Mouse (Mus musculus) lung, postnatal 14 days (tissue): ENCODE data around the gene Chic1.

Source experiments
- DNase-seq: peaks from one replicate; pipeline ENCODE4 v3.0.0; 2021

Chic1 gene

DNA sequence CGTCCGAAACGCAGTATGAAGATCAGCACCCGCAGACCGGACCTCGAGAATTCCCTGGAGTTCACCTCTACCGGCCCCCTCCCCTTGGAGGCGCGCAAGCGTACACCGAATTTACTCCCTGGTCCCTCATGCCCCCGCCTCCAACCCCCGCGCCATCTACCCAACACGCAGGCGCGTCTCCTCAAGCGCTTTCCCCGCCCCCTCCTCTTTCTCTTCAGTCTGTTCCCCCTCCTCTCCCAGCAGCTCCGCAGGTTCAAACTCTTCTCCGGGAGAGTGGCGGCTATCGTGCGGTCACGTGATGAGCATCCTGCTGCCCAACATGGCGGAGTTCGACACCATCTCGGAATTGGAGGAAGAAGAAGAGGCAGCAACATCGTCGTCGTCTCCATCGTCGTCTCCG lies at the start of gene Chic1:
Chic1 (plus strand) TSS at position 190 of the 400 bp plus-strand sequence.
- peak; percentile 68 for DNase-seq

DNA sequence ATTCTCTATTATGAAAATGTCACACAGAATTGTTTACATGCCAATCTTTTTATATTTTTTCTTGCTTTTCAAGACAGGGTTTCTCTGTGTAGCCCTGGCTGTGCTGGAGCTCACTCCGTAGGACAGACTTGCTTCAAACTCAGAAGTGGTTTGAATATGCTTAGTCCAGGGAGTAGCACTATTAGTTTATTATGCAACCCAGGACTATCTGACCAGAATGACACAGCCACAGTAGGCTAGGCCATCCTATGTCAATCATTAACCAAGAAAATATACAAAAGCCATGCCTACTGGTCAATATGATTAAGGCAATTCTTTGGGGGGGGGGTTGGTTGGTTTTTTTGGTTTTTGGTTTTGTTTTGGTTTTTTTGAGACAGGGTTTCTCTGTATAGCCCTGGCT lies 48.0 kb upstream of the Chic1 start:
- DNase-seq, result no peak

DNA sequence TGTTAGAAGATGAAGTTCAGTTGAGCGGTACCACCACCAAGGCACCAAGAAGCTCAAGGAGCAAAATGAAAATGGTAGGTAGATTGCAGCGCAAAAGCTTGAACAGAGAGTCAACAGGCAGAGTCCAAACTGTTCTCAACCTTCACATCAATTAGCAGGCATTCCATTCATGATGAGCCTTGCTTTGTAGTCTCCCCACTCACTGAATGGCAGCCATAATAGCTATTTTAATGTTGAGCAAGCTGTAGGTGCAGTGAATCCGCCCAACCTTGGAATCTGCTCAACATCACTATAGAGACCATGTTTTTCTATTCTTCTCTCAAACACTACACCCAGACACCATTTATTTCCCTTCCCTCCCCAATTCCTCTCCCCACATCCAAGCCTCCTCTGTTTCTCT lies 44.6 kb upstream of the Chic1 start:
- no peak for DNase-seq

DNA sequence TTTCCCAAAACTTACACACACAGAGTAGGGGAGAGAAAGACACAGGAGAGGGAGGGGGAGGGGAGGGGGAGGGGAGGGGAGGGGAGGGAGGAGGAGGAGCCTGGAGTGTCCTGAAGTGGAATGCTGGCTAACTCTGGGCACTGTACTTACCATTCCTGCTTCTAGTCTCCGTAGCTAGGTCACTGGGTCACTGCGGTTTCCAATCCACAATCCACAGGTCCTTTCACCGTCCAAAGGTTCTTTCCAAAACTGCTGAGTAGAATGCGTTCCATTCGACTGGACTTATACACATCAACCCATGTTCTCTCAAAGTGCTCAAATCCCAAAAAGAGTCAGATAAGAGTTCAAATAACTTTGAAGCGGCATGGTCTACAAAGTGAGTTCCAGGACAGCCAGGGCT lies 42.1 kb upstream of the Chic1 start:
- DNase-seq, result no peak

DNA sequence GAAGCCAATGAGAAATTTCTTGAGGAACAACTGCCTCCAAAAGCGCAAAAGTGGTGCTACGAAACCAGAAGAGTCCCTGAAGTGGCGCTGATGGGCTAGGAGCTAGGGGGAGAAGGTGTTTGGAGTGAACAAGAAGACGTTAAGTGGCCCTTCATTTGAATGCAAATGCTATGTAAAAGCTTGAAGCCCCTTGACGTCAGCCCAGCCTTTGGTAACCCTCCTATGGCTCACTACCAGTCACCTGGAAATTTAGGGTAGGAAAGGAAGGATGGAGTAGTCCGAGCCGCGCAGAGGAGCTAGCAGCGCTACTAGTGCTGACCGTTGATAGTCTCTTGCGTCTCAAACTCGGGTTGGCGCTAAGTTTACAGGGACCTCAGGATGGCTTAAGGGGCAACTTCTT lies 35.1 kb upstream of the Chic1 start, which contains the start of gene Cdx4:
Cdx4 (plus strand) TSS at position 253 of the 400 bp plus-strand sequence.
- no peak for DNase-seq

DNA sequence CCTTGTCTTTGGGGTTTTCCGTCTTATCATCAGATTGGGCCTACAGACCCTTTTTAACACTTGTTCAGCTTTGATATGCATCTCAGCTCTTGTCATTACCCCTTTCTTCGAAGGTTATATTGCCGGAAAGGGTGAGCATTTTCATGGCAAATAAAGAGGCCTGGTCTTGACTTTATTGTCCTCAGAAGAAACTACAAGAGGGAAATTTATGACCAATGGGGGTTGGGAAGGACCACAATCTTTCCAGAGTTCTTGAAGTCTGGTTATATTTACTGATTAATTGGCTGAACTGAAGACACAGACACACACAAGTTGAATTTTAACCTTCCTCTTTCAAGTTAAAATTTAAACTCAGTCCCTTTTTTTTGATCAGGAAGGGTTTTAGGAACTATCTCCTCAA lies 30.4 kb upstream of the Chic1 start:
- DNase-seq, result no peak

DNA sequence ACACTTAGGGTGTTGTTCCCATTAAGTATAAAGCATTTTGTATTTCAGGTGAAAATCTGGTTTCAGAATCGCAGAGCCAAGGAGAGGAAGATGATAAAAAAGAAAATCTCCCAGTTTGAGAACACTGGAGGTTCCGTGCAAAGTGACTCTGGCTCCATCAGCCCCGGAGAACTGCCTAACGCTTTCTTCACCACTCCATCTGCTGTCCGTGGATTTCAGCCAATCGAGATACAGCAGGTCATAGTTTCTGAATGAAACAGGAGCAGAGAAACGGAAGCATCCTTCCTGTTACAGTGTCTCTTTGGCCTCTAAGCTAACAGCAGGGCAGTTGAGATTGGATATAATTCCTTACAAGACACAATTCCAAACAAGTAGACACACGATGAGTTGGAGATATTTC lies 26.9 kb upstream of the Chic1 start:
- no peak for DNase-seq

DNA sequence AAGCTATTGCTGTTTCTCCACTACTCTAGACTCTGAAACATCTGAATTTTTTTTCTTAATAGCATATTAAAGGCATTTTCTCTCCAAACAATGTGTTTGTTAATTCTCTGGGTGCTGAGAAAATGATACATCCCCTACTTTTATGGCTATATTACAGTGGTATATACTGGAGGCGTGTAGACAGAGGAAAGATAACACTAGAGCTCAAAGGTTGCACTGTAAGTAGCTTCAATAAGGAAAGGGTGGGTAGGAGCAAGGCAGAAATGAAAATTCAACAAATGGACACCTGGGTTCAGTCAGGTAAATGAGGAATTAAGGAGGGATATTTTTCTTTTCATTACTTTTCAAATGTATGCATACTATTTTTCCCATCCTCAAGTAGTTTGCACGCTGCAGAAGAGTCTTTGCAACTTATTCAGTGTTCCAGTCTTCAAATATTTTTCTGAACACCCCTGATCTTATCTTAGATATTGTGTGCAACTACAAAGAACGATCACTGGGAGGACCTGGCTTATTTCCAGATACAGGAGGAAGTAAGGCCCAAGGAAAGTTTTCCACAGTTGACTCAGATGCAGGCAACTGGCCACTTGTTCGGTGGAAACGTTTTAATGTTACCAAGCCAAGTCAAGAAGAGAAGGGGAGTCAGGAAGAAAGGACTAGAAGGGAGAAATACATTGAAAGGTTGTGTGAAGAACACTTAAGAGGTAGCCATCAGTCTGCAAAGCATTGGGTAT lies 25.0 kb upstream of the Chic1 start:
- DNase-seq, result no peak

DNA sequence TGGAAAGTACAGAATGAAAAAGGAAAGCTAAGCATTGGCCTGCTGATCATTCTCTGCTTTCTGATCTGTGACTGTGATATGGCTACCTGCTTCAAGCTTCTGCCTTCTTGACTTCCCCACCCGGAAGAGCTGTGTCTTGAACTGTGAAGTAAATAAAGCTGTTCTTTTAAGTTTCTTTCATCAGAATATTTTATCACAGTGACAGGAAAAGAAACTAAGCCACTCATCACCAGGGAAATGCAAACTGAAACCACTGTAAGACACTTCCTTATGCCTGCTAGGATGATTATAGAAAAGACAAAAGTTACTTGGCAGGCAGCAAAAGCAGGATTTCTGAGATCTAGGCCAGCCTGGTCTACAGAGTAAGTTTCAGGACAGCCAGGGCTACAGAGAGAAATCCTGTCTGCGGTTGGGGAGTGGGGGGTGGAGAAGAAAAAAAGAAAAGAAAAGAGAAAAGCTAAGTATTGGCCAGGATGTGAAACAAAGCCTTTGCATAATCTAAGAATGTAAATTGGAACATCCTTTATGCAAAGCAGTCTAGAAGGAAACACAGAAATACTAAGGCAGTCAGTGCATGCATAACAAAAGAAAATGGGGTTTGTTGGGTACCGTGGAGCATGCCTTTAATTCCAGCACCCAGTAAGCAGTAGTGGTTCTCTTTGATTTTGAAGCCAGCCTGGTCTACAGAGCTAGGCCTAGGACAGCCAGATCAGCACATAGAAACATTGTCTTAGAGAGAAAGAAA lies 14.7 kb upstream of the Chic1 start:
- no peak for DNase-seq

DNA sequence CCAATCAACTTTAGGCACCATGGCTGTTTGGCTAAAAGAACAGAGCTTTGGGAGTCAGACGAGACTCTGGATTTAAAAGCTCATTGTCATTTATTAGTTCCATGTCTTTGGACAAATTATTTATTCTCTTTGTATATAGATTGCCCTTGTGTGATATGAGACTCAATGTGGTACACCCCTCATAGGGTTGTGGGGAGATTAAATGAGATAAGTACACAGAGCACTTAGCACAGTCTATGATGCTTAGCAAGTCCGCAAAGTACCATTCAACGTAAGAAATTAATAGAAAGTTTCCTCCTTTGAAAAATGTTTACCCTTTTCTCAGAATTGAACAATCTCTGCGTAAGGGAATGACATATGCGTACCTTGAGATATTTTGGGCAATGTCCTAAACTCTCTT lies 492 bp upstream of the Chic1 start:
- DNase-seq, result no peak

DNA sequence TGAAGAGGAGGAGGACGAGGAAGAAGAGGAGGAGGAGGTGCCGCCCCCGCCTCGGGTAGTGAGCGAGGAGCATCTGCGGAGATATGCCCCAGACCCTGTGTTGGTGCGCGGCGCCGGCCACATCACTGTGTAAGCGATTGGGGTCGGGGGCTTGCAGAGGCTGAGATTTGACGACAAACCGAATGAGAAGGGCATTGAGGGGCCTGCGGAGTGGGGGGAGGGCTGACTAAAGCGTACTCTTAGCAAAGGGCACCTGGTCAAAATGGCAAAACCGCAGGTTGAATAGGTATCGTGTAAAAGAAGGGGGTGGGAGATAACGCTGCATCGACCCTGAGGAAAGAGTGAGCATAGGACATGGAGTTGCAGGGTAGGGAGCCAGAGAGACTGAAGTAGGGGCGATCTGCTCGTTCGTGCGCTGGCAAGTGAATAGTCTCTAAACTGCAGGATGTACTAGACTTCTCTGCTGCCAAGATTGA lies 523 bp downstream of the Chic1 start:
- DNase-seq, result no peak

DNA sequence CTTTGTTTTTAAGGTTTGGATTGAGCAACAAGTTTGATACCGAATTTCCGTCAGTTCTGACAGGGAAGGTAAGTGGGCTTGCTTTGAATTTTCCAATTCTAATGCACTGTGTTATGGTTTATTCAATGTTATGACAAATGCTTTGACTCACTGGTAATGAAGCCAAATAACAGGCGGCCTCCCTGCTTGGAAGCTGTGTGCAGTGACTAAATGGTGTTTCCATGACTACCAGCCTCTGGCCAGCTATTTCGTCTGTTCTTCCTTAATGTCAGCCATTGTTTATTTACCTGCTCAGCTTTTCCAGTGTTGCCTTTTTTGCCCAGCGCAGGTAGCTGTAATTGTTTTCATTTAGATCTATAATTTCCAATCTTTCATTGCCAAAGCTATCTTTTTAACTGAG lies 9.9 kb downstream of the Chic1 start:
- DNase-seq, result no peak

DNA sequence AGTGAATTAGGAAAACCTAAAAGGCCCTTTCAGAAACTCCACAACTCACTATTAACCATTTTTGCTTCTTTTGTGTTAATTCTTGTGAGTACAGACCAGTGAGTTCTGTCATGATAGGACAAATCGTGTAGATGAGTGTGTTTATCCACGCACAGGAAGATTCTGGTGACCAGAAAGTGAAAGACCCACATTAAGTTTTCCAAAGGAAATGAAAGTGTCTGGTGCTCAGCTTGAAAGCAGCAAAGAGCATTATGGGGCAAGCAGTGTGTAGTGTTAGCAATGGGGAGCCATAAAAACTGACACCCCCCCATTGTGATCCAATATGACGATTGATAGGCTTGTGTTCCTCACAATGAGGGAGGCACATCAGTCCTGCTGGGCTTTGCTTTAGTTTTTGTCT lies 12.4 kb downstream of the Chic1 start:
- DNase-seq, result no peak

DNA sequence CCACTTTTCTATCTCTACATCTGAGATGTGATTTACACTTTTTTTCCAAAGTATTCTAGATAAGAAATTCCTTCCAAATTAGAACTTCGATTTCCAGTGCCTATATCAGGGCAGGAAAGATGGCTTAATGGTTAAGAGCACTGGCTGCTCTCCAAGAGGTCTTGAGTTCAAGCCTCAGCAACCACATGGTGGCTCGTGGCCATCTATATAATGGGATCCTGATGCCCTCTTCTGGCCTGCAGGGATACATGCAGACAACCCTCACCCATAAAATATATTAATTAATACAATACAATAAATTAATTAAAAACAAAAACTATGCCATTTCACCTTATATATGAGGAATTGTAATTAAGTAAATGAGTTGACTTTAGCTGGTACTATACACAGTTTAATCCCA lies 14.9 kb downstream of the Chic1 start:
- DNase-seq, result peak; percentile 1

DNA sequence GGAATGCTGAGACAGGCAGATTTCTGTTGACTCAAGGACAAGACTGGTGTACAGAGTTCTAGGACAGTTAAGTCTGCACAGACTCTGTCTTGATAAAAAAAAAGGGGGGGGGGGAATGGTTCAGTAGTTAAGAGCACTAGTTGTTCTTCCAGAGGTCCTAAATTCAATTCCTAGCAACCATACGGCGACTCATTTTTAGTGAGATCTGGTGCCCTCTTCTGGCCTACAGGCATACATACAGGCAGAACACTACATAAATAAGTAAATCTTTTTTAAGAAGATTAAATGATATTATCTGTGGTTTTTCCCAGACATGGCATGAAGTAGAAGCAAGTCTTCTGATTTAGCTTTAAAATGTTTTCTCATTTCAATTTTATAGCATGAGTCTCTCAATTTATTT lies 15.4 kb downstream of the Chic1 start:
- DNase-seq, result peak; percentile 5

DNA sequence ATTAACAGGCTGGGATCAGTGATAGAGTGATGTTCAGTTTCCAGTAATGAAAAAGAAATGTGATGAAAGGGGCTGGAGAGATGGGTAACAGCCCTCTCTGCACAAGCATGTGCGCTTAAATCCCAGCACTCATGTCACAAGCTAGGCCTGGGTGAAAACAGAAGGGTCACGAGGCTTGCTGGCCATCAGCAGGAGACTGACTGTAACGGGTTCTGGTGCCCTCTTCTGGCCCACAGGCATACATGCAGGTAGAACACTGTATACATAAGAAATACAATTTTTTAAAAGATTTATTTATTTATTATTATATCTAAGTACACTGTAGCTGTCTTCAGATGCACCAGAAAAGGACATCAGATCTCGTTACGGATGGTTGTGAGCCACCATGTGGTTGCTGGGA lies 18.0 kb downstream of the Chic1 start:
- peak; percentile 5 for DNase-seq

DNA sequence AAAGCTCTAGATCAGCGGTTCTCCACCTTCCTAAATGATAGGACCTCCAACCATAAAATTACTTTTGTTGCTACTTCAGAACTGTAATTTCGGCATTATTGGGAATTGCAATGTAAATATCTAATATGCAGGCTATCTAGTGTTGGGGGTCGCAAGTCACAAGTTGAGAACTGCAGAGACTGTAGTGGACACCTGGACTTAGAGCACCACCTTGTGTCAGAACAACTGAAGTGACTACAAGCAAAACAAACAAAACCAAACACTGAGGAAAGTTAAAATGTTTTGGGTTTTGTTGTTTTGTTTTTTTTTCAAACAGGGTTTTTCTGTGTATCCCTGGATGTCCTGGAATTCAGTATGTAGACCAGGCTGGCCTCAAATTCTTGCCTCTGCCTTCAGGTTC lies 28.3 kb downstream of the Chic1 start:
- DNase-seq, result no peak

DNA sequence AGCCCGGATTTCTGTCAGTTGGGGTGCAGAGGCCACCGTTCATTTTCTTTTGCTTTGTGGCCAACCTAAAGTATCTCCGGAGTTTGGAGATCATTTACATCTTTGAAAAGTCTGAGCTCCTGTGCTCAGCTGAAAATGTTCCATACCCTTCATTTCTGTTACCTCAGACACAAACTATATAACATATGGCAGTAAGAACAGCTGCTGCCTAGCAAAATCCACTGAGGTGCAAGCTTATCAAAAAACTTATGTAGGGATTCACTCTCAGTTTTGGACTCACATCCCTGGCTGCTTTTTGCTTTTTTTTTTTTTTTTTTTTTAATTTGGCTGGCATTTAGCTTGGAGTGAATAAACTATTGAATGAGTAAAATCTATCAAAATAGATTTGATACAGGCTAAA lies 31.9 kb downstream of the Chic1 start:
- no peak for DNase-seq

DNA sequence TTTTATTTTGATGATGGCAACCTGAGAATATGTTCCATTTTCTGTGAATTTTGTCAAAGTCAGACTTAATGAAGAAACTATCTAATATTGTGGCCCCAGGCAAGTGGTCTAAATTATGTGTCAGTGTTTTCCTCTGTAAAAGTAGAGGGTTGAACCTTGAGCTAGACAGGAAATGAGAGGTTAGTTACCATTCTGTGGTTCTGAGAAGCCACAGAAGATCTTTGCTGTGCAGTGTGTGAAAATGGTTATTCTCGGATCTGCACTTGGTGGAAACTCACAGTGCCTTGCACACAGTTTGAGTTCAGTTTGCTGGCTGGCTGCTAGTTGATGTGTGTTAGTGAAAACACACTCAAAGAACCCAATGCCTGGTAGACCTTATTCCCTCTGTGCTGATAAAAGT lies 37.6 kb downstream of the Chic1 start:
- no peak for DNase-seq

DNA sequence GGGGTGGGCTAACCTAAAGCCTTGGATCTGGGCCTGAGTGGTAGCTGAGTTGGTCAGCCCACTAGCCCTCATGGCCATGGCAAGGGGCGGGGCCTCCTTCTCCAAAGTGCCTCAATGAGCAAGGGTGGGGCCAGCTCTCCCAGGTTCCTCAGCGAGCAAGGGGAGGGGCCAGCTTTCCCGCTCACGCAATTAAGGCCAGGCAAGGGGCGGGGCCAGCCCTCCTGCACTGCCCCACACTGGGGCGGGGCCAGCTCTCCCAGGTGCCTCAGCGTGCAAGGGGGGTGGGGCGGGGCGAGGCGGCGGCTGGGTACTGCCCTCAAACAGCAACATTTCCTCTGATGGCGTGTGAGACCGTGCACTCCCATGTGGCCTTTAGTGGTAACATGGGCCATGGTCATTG lies 48.7 kb downstream of the Chic1 start:
- DNase-seq, result no peak

DNA sequence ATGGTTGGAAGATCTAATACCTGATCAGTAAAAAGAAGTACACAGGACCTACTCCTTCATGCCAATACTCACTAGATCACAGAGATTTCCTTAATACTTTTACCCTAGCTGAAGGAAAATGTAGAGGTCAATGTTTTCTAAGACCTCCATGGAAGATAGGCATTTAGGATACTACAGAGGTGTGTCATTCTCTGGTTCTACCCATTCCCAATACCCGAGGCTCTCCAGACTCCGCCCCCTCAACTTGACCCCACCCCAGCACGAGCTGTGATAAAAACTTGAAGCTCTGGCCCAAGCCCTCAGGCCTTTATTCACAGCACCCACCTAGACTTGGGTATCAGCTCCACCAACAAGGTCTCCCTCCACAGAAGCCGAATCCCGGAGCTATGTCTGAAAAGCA lies 57.9 kb downstream of the Chic1 start, which contains the start of gene Tsx:
Tsx (plus strand) TSS at position 301 of the 400 bp plus-strand sequence.
- DNase-seq, result no peak

DNA sequence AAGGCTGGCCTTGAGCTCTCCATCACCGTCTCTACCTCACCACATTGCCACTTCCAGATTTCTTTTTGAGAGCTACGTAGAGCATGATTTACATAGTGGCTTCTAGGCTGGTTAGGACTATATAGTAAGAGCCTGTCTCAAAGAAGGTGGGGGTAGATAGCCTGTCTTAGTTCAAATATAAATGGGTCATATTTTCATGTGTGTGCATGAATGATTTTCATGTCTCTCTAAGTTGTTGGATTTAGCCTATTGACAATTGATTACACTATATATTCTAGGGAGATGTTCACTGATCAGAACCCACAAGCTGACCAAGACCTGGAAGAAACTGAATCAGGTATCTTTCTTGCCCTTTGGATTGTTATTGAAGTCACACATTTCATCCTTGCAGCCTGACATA lies 65.4 kb downstream of the Chic1 start, which contains the start of gene Gm26992:
Gm26992 (plus strand) TSS at position 301 of the 400 bp plus-strand sequence.
- no peak for DNase-seq

DNA sequence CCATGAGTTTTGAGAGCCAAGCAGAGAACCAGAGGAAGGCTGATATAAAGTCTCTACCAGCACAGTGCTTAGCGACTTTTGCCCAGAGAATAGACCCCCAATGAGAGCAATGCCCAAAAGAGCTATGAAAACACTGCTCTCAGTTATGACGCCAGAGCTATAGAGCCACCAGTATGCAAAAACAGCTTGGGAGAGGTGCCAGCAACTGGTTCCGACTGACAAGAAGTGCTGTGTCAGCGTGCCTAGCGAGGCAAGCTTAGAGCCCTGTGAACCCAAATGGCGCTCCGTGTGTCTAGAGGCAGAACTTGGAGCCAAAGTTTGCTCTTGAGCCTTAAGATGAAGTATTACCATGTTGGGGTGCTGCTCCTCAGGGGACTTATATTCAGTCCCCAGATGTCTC lies 71.4 kb downstream of the Chic1 start:
- no peak for DNase-seq

DNA sequence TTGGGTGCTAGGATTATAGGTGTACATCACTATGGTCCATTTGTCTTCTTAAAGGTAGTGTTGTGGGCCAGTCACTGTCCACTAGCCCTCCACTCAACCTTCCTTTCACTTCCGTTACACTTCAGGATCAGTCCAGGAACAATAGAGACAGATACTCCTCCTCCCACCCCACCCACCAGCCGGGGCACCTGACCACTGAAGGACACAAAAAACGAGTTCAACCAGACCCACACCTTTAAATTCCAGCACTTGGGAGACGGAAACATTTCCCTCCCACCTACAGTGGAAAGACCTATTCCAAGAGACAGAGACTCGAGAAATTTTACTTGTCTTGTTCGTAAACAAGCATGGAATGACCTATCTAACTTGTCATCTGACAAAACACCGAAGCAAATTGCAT lies 76.0 kb downstream of the Chic1 start:
- DNase-seq, result no peak
